Mouse (Mus musculus) erythroblast, embryonic 14.5 days (primary cell): ENCODE data around the gene Bco2. TPM values are rescaled to one million over a fixed set of nuclear protein-coding genes. Genes with fewer than 3 reads are reported as not detected.
A peak's percentile ranks its signal among the peaks of the same experiment; 100 is the strongest.

Source experiments
- H3K27me3 ChIP-seq: 2 replicates; pipeline ENCODE4 v1.6.1; 2012; ENCODE audit warnings: inconsistent platforms; ENCODE audit not compliant: control insufficient read depth
- H3K36me3 ChIP-seq: 2 replicates; pipeline ENCODE4 v1.6.1; 2012; ENCODE audit warnings: mild to moderate bottlenecking, inconsistent platforms; ENCODE audit not compliant: control insufficient read depth
- H3K4me1 ChIP-seq: 2 replicates; pipeline ENCODE4 v1.6.1; 2012; ENCODE audit warnings: inconsistent platforms; ENCODE audit not compliant: control insufficient read depth
- H3K4me3 ChIP-seq: replicated peaks from 2 replicates; pipeline ENCODE3; 2012; ENCODE audit warnings: moderate library complexity, mild to moderate bottlenecking, inconsistent platforms
- H3K9me3 ChIP-seq: 2 replicates; pipeline ENCODE4 v1.6.1; 2012; ENCODE audit warnings: low read length, inconsistent platforms, mixed read lengths; ENCODE audit not compliant: control insufficient read depth
- GATA1 ChIP-seq: IDR thresholded peaks from 2 replicates; pipeline ENCODE4 v1.6.1; 2012; ENCODE audit warnings: low read length, inconsistent platforms, mixed read lengths
- TAL1 ChIP-seq: IDR thresholded peaks from 3 replicates; pipeline ENCODE4 v1.6.1; 2012; ENCODE audit warnings: low read length, inconsistent platforms, mixed read lengths
- polyA plus RNA-seq: library from polyadenylated mRNA; stranded (reverse); fragments of >175 nt; gene quantifications from 2 replicates; pipeline ENCODE4 v1.2.3, GENCODE M21; 2012

The Bco2 gene
- polyA plus RNA-seq, 1 experiment = not detected

- no peak for TF ChIP-seq TAL1
- TF ChIP-seq GATA1 = no peak
- H3K4me1 ChIP-seq = peaks cover 16% of the 10 kb centered on the region
These were observed 27.1 kb downstream of the Bco2 start for GRCm38 (mm10) chr9:50527860-50528259.

GRCm38 (mm10) chr9:50525585-50525984 lies 29.4 kb downstream of the Bco2 start:
- Histone ChIP-seq H3K36me3 (peaks cover 26% of the 10 kb centered on the region), H3K27me3 (no peaks in the 10 kb centered on the region), H3K4me1 (peaks cover 16% of the 10 kb centered on the region), H3K4me3 (no peak overlapping the region), H3K9me3 (no peaks in the 10 kb centered on the region)
- TF ChIP-seq TAL1 (no peak), GATA1 (no peak)

More at GRCm38 (mm10) chr9:50527860-50528259, 27.1 kb downstream of the Bco2 start:
- Histone ChIP-seq H3K27me3 (no peaks in the 10 kb centered on the region), H3K4me3 (peak overlapping the region; percentile 78), H3K36me3 (peaks cover 16% of the 10 kb centered on the region), H3K9me3 (no peaks in the 10 kb centered on the region)

- Histone ChIP-seq H3K27me3 (no peaks in the 10 kb centered on the region), H3K36me3 (peaks cover 29% of the 10 kb centered on the region), H3K9me3 (no peaks in the 10 kb centered on the region), H3K4me3 (no peak overlapping the region), H3K4me1 (peaks cover 16% of the 10 kb centered on the region)
- TF ChIP-seq TAL1 (no peak), GATA1 (no peak)
These were observed 30.0 kb downstream of the Bco2 start for GRCm38 (mm10) chr9:50524936-50525335.

GRCm38 (mm10) chr9:50522574-50522973 lies 32.4 kb downstream of the Bco2 start:
- peaks cover 7% of the 10 kb centered on the region for H3K4me1 ChIP-seq
- H3K27me3 ChIP-seq = no peaks in the 10 kb centered on the region
- H3K36me3 ChIP-seq = peaks cover 29% of the 10 kb centered on the region
- TF ChIP-seq TAL1 (no peak), GATA1 (no peak)
- H3K4me3 ChIP-seq = no peak overlapping the region
- H3K9me3 ChIP-seq = no peaks in the 10 kb centered on the region

- Histone ChIP-seq H3K36me3 (peaks cover 29% of the 10 kb centered on the region), H3K9me3 (no peaks in the 10 kb centered on the region), H3K4me3 (no peak overlapping the region), H3K27me3 (no peaks in the 10 kb centered on the region), H3K4me1 (no peaks in the 10 kb centered on the region)
- TF ChIP-seq TAL1 (no peak), GATA1 (no peak)
These were observed 33.4 kb downstream of the Bco2 start for GRCm38 (mm10) chr9:50521562-50521961.

- Histone ChIP-seq H3K4me1 (no peaks in the 10 kb centered on the region), H3K4me3 (no peak overlapping the region), H3K36me3 (peaks cover 29% of the 10 kb centered on the region), H3K27me3 (no peaks in the 10 kb centered on the region), H3K9me3 (no peaks in the 10 kb centered on the region)
- TF ChIP-seq GATA1 = no peak
- no peak for TF ChIP-seq TAL1
These were observed 34.2 kb downstream of the Bco2 start for GRCm38 (mm10) chr9:50520748-50521147.

GRCm38 (mm10) chr9:50518781-50519180 lies 36.2 kb downstream of the Bco2 start:
- no peak overlapping the region for H3K4me3 ChIP-seq
- H3K4me1 ChIP-seq = no peaks in the 10 kb centered on the region
- TF ChIP-seq GATA1 (no peak), TAL1 (no peak)
- H3K27me3 ChIP-seq = no peaks in the 10 kb centered on the region
- no peaks in the 10 kb centered on the region for H3K9me3 ChIP-seq
- H3K36me3 ChIP-seq = peaks cover 13% of the 10 kb centered on the region

GRCm38 (mm10) chr9:50515462-50515861 lies 39.5 kb downstream of the Bco2 start:
- Histone ChIP-seq H3K9me3 (no peaks in the 10 kb centered on the region), H3K4me1 (no peaks in the 10 kb centered on the region), H3K27me3 (no peaks in the 10 kb centered on the region), H3K4me3 (no peak overlapping the region), H3K36me3 (peaks cover 1% of the 10 kb centered on the region; the same call in 1 of the 2 replicates)
- TF ChIP-seq GATA1 (no peak), TAL1 (no peak)

- Histone ChIP-seq H3K27me3 (no peaks in the 10 kb centered on the region), H3K4me3 (no peak overlapping the region), H3K9me3 (no peaks in the 10 kb centered on the region), H3K4me1 (no peaks in the 10 kb centered on the region), H3K36me3 (no peaks in the 10 kb centered on the region)
- TF ChIP-seq GATA1 (no peak), TAL1 (no peak)
These were observed 47.4 kb downstream of the Bco2 start for GRCm38 (mm10) chr9:50507570-50507969.

- no peak for TF ChIP-seq TAL1
- no peak for TF ChIP-seq GATA1
- Histone ChIP-seq H3K27me3 (no peaks in the 10 kb centered on the region), H3K4me1 (peaks cover 8% of the 10 kb centered on the region), H3K4me3 (no peak overlapping the region), H3K9me3 (no peaks in the 10 kb centered on the region), H3K36me3 (no peaks in the 10 kb centered on the region)
These were observed 49.6 kb downstream of the Bco2 start for GRCm38 (mm10) chr9:50505405-50505804.
